Mouse (Mus musculus): Measurements from ENCODE around the gene Ncam2. TPM values are rescaled to one million over a fixed set of nuclear protein-coding genes. Genes with fewer than 3 reads are reported as not detected.
A peak's percentile ranks its signal among the peaks of the same experiment; 100 is the strongest.

The Ncam2 gene
- polyA plus RNA-seq (2012; rRNA removed), result 0.11 TPM in 1 of 2 replicates, not detected in the other

GRCm38 (mm10) chr16:81200201-81201071 is at the start of gene Ncam2:
TSS of gene Ncam2 (plus strand) at chr16:81200697.
- H3K36me3 ChIP-seq (ENCODE audit: control insufficient read depth, insufficient read depth, low read length), result no peaks in the 10 kb centered on the region
- peak within 1 kb of the TSS; percentile 79 for H3K4me3 ChIP-seq (ENCODE audit: control insufficient read depth, low read depth, low read length)
- H3K4me1 ChIP-seq (ENCODE audit: control insufficient read depth, insufficient read depth, low read length), result no peaks in the 10 kb centered on the region
- TF ChIP-seq POLR2A (IDR thresholded peaks at IDR 0.05; ENCODE audit: control insufficient read depth, low read depth, low read length), result no peak
- no peak for TF ChIP-seq CTCF (IDR thresholded peaks at IDR 0.05; ENCODE audit: control insufficient read depth, insufficient read depth, insufficient replicate concordance, low read depth, low read length)
- H3K27me3 ChIP-seq (ENCODE audit: control insufficient read depth, insufficient read depth, low read length), result peaks cover 2% of the 10 kb centered on the region; the same call in 1 of the 2 replicates
- no peak within 1 kb of the TSS for H3K27ac ChIP-seq (ENCODE audit: control insufficient read depth, insufficient read depth, low read depth, low read length)

GRCm38 (mm10) chr16:81170828-81171227 is 29.7 kb upstream of the Ncam2 start:
- no peak overlapping the region for H3K4me3 ChIP-seq (ENCODE audit: control insufficient read depth, low read depth, low read length)
- no peak overlapping the region for H3K27ac ChIP-seq (ENCODE audit: control insufficient read depth, insufficient read depth, low read depth, low read length)
- H3K36me3 ChIP-seq (ENCODE audit: control insufficient read depth, insufficient read depth, low read length), result no peaks in the 10 kb centered on the region
- H3K4me1 ChIP-seq (ENCODE audit: control insufficient read depth, insufficient read depth, low read length), result no peaks in the 10 kb centered on the region
- TF ChIP-seq CTCF (IDR thresholded peaks at IDR 0.05; ENCODE audit: control insufficient read depth, insufficient read depth, insufficient replicate concordance, low read depth, low read length), result no peak
- TF ChIP-seq POLR2A (IDR thresholded peaks at IDR 0.05; ENCODE audit: control insufficient read depth, low read depth, low read length), result no peak
- H3K27me3 ChIP-seq (ENCODE audit: control insufficient read depth, insufficient read depth, low read length), result no peaks in the 10 kb centered on the region

- H3K27ac ChIP-seq (ENCODE audit: control insufficient read depth, insufficient read depth, low read depth, low read length), result no peak overlapping the region
- TF ChIP-seq POLR2A (IDR thresholded peaks at IDR 0.05; ENCODE audit: control insufficient read depth, low read depth, low read length) (no peak), CTCF (IDR thresholded peaks at IDR 0.05; ENCODE audit: control insufficient read depth, insufficient read depth, insufficient replicate concordance, low read depth, low read length) (no peak; the same call in 1 of the 2 replicates)
Measured at GRCm38 (mm10) chr16:81175302-81175943, 25.1 kb upstream of the Ncam2 start.

GRCm38 (mm10) chr16:81179801-81180200 is 20.7 kb upstream of the Ncam2 start:
- H3K27me3 ChIP-seq (ENCODE audit: control insufficient read depth, insufficient read depth, low read length), result no peaks in the 10 kb centered on the region
- H3K36me3 ChIP-seq (ENCODE audit: control insufficient read depth, insufficient read depth, low read length), result no peaks in the 10 kb centered on the region
- H3K4me1 ChIP-seq (ENCODE audit: control insufficient read depth, insufficient read depth, low read length), result no peaks in the 10 kb centered on the region
- TF ChIP-seq POLR2A (IDR thresholded peaks at IDR 0.05; ENCODE audit: control insufficient read depth, low read depth, low read length), result no peak
- no peak overlapping the region for H3K4me3 ChIP-seq (ENCODE audit: control insufficient read depth, low read depth, low read length)
- no peak overlapping the region for H3K27ac ChIP-seq (ENCODE audit: control insufficient read depth, insufficient read depth, low read depth, low read length)

More at GRCm38 (mm10) chr16:81175302-81175943, 25.1 kb upstream of the Ncam2 start:
- no peak overlapping the region for H3K4me3 ChIP-seq (ENCODE audit: control insufficient read depth, low read depth, low read length)
- H3K36me3 ChIP-seq (ENCODE audit: control insufficient read depth, insufficient read depth, low read length), result no peaks in the 10 kb centered on the region
- H3K4me1 ChIP-seq (ENCODE audit: control insufficient read depth, insufficient read depth, low read length), result no peaks in the 10 kb centered on the region
- H3K27me3 ChIP-seq (ENCODE audit: control insufficient read depth, insufficient read depth, low read length), result no peaks in the 10 kb centered on the region

- Histone ChIP-seq H3K27me3 (ENCODE audit: control insufficient read depth, insufficient read depth, low read length) (no peaks in the 10 kb centered on the region), H3K36me3 (ENCODE audit: control insufficient read depth, insufficient read depth, low read length) (no peaks in the 10 kb centered on the region), H3K4me3 (ENCODE audit: control insufficient read depth, low read depth, low read length) (no peak overlapping the region), H3K27ac (ENCODE audit: control insufficient read depth, insufficient read depth, low read depth, low read length) (no peak overlapping the region), H3K4me1 (ENCODE audit: control insufficient read depth, insufficient read depth, low read length) (no peaks in the 10 kb centered on the region)
- TF ChIP-seq CTCF (IDR thresholded peaks at IDR 0.05; ENCODE audit: control insufficient read depth, insufficient read depth, insufficient replicate concordance, low read depth, low read length), result no peak
- TF ChIP-seq POLR2A (IDR thresholded peaks at IDR 0.05; ENCODE audit: control insufficient read depth, low read depth, low read length), result no peak
Measured at GRCm38 (mm10) chr16:81187579-81188179, 12.8 kb upstream of the Ncam2 start.

- Histone ChIP-seq H3K4me3 (ENCODE audit: control insufficient read depth, low read depth, low read length) (no peak overlapping the region), H3K36me3 (ENCODE audit: control insufficient read depth, insufficient read depth, low read length) (no peaks in the 10 kb centered on the region), H3K27me3 (ENCODE audit: control insufficient read depth, insufficient read depth, low read length) (no peaks in the 10 kb centered on the region), H3K4me1 (ENCODE audit: control insufficient read depth, insufficient read depth, low read length) (no peaks in the 10 kb centered on the region), H3K27ac (ENCODE audit: control insufficient read depth, insufficient read depth, low read depth, low read length) (no peak overlapping the region)
- TF ChIP-seq CTCF (IDR thresholded peaks at IDR 0.05; ENCODE audit: control insufficient read depth, insufficient read depth, insufficient replicate concordance, low read depth, low read length) (no peak), POLR2A (IDR thresholded peaks at IDR 0.05; ENCODE audit: control insufficient read depth, low read depth, low read length) (no peak)
Measured at GRCm38 (mm10) chr16:81191621-81192020, 8.9 kb upstream of the Ncam2 start.

GRCm38 (mm10) chr16:81192607-81193006 is 7.9 kb upstream of the Ncam2 start:
- Histone ChIP-seq H3K27ac (ENCODE audit: control insufficient read depth, insufficient read depth, low read depth, low read length) (no peak overlapping the region), H3K27me3 (ENCODE audit: control insufficient read depth, insufficient read depth, low read length) (no peaks in the 10 kb centered on the region), H3K4me1 (ENCODE audit: control insufficient read depth, insufficient read depth, low read length) (no peaks in the 10 kb centered on the region), H3K36me3 (ENCODE audit: control insufficient read depth, insufficient read depth, low read length) (no peaks in the 10 kb centered on the region), H3K4me3 (ENCODE audit: control insufficient read depth, low read depth, low read length) (no peak overlapping the region)
- TF ChIP-seq CTCF (IDR thresholded peaks at IDR 0.05; ENCODE audit: control insufficient read depth, insufficient read depth, insufficient replicate concordance, low read depth, low read length), result no peak

Data from testis, adult 2 months (tissue).